Mouse (Mus musculus) CH12.LX (cell line): ENCODE measurements around the gene Fap.

ENCODE experiments used
- BHLHE40 ChIP-seq: IDR thresholded peaks from 2 replicates; pipeline ENCODE4 v1.6.1; 2011; ENCODE audit warnings: mild to moderate bottlenecking, low read depth, low read length, improper control_type of control experiment
- CTCF ChIP-seq, 2 experiments: IDR thresholded peaks in 1 of 2; conservative IDR thresholded peaks in 1 of 2; 2 replicates each; pipeline ENCODE4 v1.5.1; 2011 to 2012; ENCODE audit warnings: low read depth in 2 of 2, low read length in 2 of 2, improper control_type of control experiment in 1 of 2, inconsistent platforms in 1 of 2, mild to moderate bottlenecking in 1 of 2, moderate library complexity in 1 of 2
- HCFC1 ChIP-seq: IDR thresholded peaks from 2 replicates; pipeline ENCODE4 v1.6.1; 2012; ENCODE audit warnings: low read depth, mild to moderate bottlenecking, inconsistent platforms, low read length, improper control_type of control experiment
- MYC ChIP-seq: IDR thresholded peaks from 2 replicates; pipeline ENCODE4 v1.6.1; 2011; ENCODE audit warnings: low read depth, mild to moderate bottlenecking, improper control_type of control experiment, low read length
- POLR2A ChIP-seq: IDR thresholded peaks from 2 replicates; pipeline ENCODE4 v1.6.1; 2011; ENCODE audit warnings: low read depth, mild to moderate bottlenecking, improper control_type of control experiment, low read length
- POLR2AphosphoS2 ChIP-seq: IDR thresholded peaks from 2 replicates; pipeline ENCODE4 v1.6.1; 2011; ENCODE audit warnings: low read depth, low read length, improper control_type of control experiment
- USF2 ChIP-seq: conservative IDR thresholded peaks from 2 replicates; pipeline ENCODE4 v1.6.1; 2011; ENCODE audit warnings: low read depth, low read length, improper control_type of control experiment
- ZNF384 ChIP-seq: IDR thresholded peaks from 2 replicates; pipeline ENCODE4 v1.6.1; 2012; ENCODE audit warnings: low read depth, low read length, improper control_type of control experiment, inconsistent platforms

- no peak for TF ChIP-seq USF2
- TF ChIP-seq ZNF384: no peak
- no peak for TF ChIP-seq CTCF (conservative IDR thresholded peaks at IDR 0.05 in 1 of 2, IDR thresholded peaks at IDR 0.05 in 1 of 2; ENCODE audit: low read depth in 2 of 2, low read length in 2 of 2)
- TF ChIP-seq HCFC1: no peak
- TF ChIP-seq POLR2AphosphoS2: no peak
- no peak for TF ChIP-seq BHLHE40
- no peak for TF ChIP-seq MYC
- TF ChIP-seq POLR2A: no peak
Measured at GRCm38 (mm10) chr2:62596586-62596985, 22.7 kb upstream of the Fap start.
